Mouse (Mus musculus): ENCODE results near the gene Olfr768. TPM values are rescaled to one million over a fixed set of nuclear protein-coding genes. Genes with fewer than 3 reads are reported as not detected.
"Not testable (repeated sequence)": the region's sequence is repeated elsewhere in the genome, so short reads cannot be mapped to it uniquely, and the experiment has no call there.

Gene Olfr768
- total RNA-seq (2021), result not detected
- long read RNA-seq, result 0 reads

- no peak for DNase-seq (ENCODE audit: low spot score in 2 of 2)
Observed at GRCm38 (mm10) chr10:129099275-129099674, at the start of gene Olfr768. TSS of gene Olfr768 (minus strand) at chr10:129099375.

- no peak for DNase-seq (ENCODE audit: low spot score in 2 of 2)
Observed at GRCm38 (mm10) chr10:129138898-129139297, 39.7 kb upstream of the Olfr768 start, which contains the start of gene Olfr770. TSS of gene Olfr770 (minus strand) at chr10:129138998.

- no peak for DNase-seq (ENCODE audit: low spot score in 2 of 2)
Observed at GRCm38 (mm10) chr10:129117761-129118160, 18.6 kb upstream of the Olfr768 start, which contains the start of gene Olfr769. TSS of gene Olfr769 (minus strand) at chr10:129117861.

GRCm38 (mm10) chr10:129115146-129115545, 16.0 kb upstream of the Olfr768 start:
- no peak for DNase-seq (ENCODE audit: low spot score in 2 of 2)

GRCm38 (mm10) chr10:129101231-129101630, 2.1 kb upstream of the Olfr768 start:
- DNase-seq (ENCODE audit: low spot score in 2 of 2), result no peak

GRCm38 (mm10) chr10:129082810-129083209, 16.4 kb downstream of the Olfr768 start, which contains the start of gene Olfr767:
TSS of gene Olfr767 (minus strand) at chr10:129082910.
- DNase-seq (ENCODE audit: low spot score in 2 of 2), result not testable (repeated sequence)

- DNase-seq (ENCODE audit: low spot score in 2 of 2), result no peak
Observed at GRCm38 (mm10) chr10:129068877-129069276, 30.3 kb downstream of the Olfr768 start, which contains the start of gene Olfr766-ps1. TSS of gene Olfr766-ps1 (minus strand) at chr10:129068977.

GRCm38 (mm10) chr10:129049898-129050297, 49.3 kb downstream of the Olfr768 start, which contains the start of gene Olfr765:
TSS of gene Olfr765 (minus strand) at chr10:129049998.
- not testable (repeated sequence) for DNase-seq (ENCODE audit: low spot score in 2 of 2)

Other genes with a start within 250 kb of the Olfr768 start
- gene Gdf11, start 207.7 kb downstream of the Olfr768 start, total RNA-seq (2021), result 10 to 100 TPM; 23.1 to 24.0 TPM
- 100 to 1,000 TPM in 1 of 2 experiments, 10 to 100 TPM in 1; 81.7 to 110 TPM for gene Cd63, start 198.4 kb downstream of the Olfr768 start, total RNA-seq (2021)
- 1 to 10 TPM; 5.6 to 6.7 TPM for gene Rdh5, start 176.5 kb downstream of the Olfr768 start, total RNA-seq (2021)
- gene Bloc1s1, start 175.3 kb downstream of the Olfr768 start, total RNA-seq (2021), result 100 to 1,000 TPM; 109 to 123 TPM
- gene Itga7, start 165.6 kb downstream of the Olfr768 start, total RNA-seq (2021), result 10 to 100 TPM; 22.2 to 27.4 TPM
- gene Mettl7b, start 138.4 kb downstream of the Olfr768 start, total RNA-seq (2021), result not detected
- not detected for gene Olfr9, start 109.9 kb downstream of the Olfr768 start, total RNA-seq (2021)
- gene Olfr763, start 88.6 kb downstream of the Olfr768 start, total RNA-seq (2021), result not detected
- not detected for gene Olfr764-ps1, start 59.5 kb downstream of the Olfr768 start, total RNA-seq (2021)
- not detected for gene Olfr765, start 49.4 kb downstream of the Olfr768 start, total RNA-seq (2021)
- gene Olfr766-ps1, start 30.4 kb downstream of the Olfr768 start, total RNA-seq (2021), result not detected
- under 1 TPM in 1 of 2 experiments, not detected in 1; 0.07 TPM for gene Olfr767, start 16.5 kb downstream of the Olfr768 start, total RNA-seq (2021)
- gene Olfr769, start 18.5 kb upstream of the Olfr768 start, total RNA-seq (2021), result not detected
- not detected for gene Olfr770, start 39.6 kb upstream of the Olfr768 start, total RNA-seq (2021)
- gene Olfr771, start 65.4 kb upstream of the Olfr768 start, total RNA-seq (2021), result not detected
- gene Olfr772, start 78.5 kb upstream of the Olfr768 start, total RNA-seq (2021), result not detected
- not detected for gene Olfr773, start 88.0 kb upstream of the Olfr768 start, total RNA-seq (2021)
- not detected for gene Olfr774, start 136.8 kb upstream of the Olfr768 start, total RNA-seq (2021)
- not detected for gene Olfr775, start 149.0 kb upstream of the Olfr768 start, total RNA-seq (2021)
- gene Olfr776, start 159.8 kb upstream of the Olfr768 start, total RNA-seq (2021), result not detected
- not detected for gene Olfr777, start 172.1 kb upstream of the Olfr768 start, total RNA-seq (2021)
- gene Olfr780, start 218.7 kb upstream of the Olfr768 start, total RNA-seq (2021), result not detected
- not detected for gene Olfr781, start 229.5 kb upstream of the Olfr768 start, total RNA-seq (2021)
- not detected for gene Olfr782, start 249.5 kb upstream of the Olfr768 start, total RNA-seq (2021)